Mouse (Mus musculus) liver, postnatal 0 days (tissue): ENCODE results near the gene Myog. TPM values are rescaled to one million over a fixed set of nuclear protein-coding genes. Genes with fewer than 3 reads are reported as not detected.
A peak's percentile ranks its signal among the peaks of the same experiment; 100 is the strongest.

ENCODE experiments used
- ATAC-seq: fragments of 200-750 bp; cut with Nextera tagmentation; 2 replicates; pipeline ENCODE4 v1.8.0; 2017; ENCODE audit warnings: mild to moderate bottlenecking, moderate library complexity
- DNase-seq: peaks from one replicate; pipeline ENCODE4 v3.0.0-alpha.2; 2016
- H3K27ac ChIP-seq: fragments of 300-500 bp; sonication (generic); 2 replicates; pipeline ENCODE4 v1.5.1; 2014; ENCODE audit warnings: antibody characterized with exemption, moderate library complexity, mild to moderate bottlenecking, low read depth
- H3K27me3 ChIP-seq: fragments of 300-500 bp; sonication (generic); 2 replicates; pipeline ENCODE4 v1.6.1; 2014; ENCODE audit warnings: low read length, control low read depth, mixed read lengths; ENCODE audit not compliant: insufficient read depth
- H3K36me3 ChIP-seq: fragments of 300-500 bp; sonication (generic); replicated peaks from 2 replicates; pipeline ENCODE4 v1.6.1; 2014; ENCODE audit warnings: mild to moderate bottlenecking, control low read depth, low read length, moderate library complexity, mixed read lengths; ENCODE audit not compliant: insufficient read depth
- H3K4me1 ChIP-seq: fragments of 300-500 bp; sonication (generic); 2 replicates; pipeline ENCODE4 v1.6.1; 2014; ENCODE audit warnings: antibody characterized with exemption, mild to moderate bottlenecking, control low read depth; ENCODE audit not compliant: insufficient read depth
- H3K4me2 ChIP-seq: fragments of 300-500 bp; sonication (generic); 2 replicates; pipeline ENCODE4 v1.6.1; 2014; ENCODE audit warnings: low read depth, mild to moderate bottlenecking, low read length, moderate library complexity, mixed read lengths
- H3K4me3 ChIP-seq: fragments of 300-500 bp; sonication (generic); 2 replicates; pipeline ENCODE4 v1.5.1; 2014; ENCODE audit warnings: low read depth, low read length
- H3K9ac ChIP-seq: fragments of 300-500 bp; sonication (generic); replicated peaks from 2 replicates; pipeline ENCODE4 v1.6.1; 2014; ENCODE audit warnings: mild to moderate bottlenecking, moderate library complexity
- H3K9me3 ChIP-seq: fragments of 300-500 bp; sonication (generic); 2 replicates; pipeline ENCODE4 v1.6.1; 2016; ENCODE audit warnings: mild to moderate bottlenecking, control low read depth, low read length, mixed read lengths
- CTCF ChIP-seq: sonication (generic); IDR thresholded peaks from 2 replicates; pipeline ENCODE4 v1.5.1; 2016; ENCODE audit warnings: antibody characterized with exemption, low read depth
- EP300 ChIP-seq: IDR thresholded peaks from 2 replicates; pipeline ENCODE4 v1.6.1; 2016; ENCODE audit warnings: antibody characterized with exemption, low read depth, mild to moderate bottlenecking
- WGBS: fragments of 180-500 bp; shearing (Covaris S2); extraction: QIAGEN DNeasy Blood & Tissue Kit; methylation state at CpG from one replicate; pipeline ENCODE4 v1.1.7; 2014; ENCODE audit not compliant: insufficient replicate concordance; 5-methylcytosine and 5-hydroxymethylcytosine counted together
- polyA plus RNA-seq: library from polyadenylated mRNA; unstranded; fragments of >200 nt; fragmentation: Nextera tagmentation; extraction: Ambion mirVana; gene quantifications from 2 replicates; pipeline ENCODE4 v1.2.1, GENCODE M21; 2015

The Myog gene
- polyA plus RNA-seq, 1 experiment from 2014 or later, result not detected

DNA sequence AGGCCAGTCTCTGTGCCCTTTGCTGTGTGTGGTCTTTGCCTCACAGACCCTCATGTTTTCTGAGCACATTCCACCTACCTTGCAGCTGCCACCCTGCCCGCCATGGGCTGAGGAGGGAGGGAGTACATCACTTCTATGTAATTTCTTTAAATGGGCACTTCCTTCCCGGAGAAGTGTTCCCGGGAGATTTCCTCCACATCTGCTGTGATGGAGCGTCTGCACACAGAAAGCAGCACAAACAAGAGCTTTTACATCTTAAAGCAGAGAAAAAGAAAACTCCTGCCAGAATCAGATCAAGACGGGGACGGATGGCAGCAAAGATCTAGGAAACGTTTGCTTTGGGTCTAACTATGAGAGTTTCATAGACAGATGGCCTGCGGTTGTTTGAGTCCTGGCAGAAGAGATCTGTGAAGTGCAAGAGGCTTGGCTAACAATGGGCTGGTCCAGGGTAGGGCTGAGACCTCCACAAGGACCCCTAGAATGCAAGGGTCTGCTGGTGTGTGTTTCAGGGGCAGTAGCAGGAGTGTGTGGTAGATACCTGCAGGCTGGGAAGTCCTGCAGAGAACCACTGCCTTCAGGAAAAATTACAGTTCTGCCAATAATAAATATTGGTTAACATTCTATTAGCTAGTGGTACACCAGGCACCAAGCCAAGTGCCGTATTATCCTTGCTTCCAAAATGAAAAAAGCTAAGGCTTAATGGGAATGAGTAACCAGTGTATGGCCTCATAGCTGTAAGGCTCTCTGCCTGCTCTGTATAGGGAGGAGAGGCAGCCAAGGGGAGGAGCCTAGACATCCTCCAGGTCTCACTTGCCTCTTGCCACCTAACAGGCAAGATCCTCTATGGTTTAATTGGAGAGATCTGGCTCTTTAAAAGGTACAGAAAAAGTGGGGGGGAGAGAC is 16.0 kb upstream of the Myog start:
- Histone ChIP-seq H3K4me1 (no peaks in the 10 kb centered on the region), H3K4me3 (no peak overlapping the region), H3K36me3 (no peaks in the 10 kb centered on the region), H3K4me2 (no peak overlapping the region), H3K27ac (no peak overlapping the region), H3K9ac (no peak overlapping the region), H3K27me3 (no peaks in the 10 kb centered on the region), H3K9me3 (no peaks in the 10 kb centered on the region)
- WGBS, result 70% methylated on average over 9 of the region's 9 CpGs
- no peak for TF ChIP-seq EP300
- TF ChIP-seq CTCF, result no peak
- DNase-seq (no peak), ATAC-seq (no peak)

DNA sequence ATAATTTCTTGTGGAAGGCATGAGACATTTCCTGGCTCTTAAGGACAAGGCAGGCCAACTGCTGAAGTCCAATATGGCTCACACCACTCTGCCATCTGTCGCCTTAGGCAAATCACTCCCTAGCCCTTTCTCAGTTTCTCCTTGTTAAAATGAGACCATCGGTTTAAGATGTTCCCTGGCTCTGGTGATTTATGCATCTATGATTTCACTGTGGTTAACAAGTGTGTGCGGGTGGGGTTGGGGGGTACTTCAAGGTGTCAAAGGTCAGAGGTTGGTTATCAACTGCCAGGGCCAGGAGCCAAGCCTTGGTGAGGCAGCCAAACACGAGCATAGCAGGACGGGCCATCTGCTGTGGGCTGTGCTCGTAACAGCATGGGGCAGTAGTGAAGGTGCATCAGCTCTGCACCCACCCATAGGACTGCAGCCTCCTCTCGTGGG is 15.3 kb upstream of the Myog start:
- Histone ChIP-seq H3K9me3 (no peaks in the 10 kb centered on the region), H3K27ac (no peak overlapping the region), H3K4me2 (no peak overlapping the region), H3K9ac (no peak overlapping the region), H3K4me1 (no peaks in the 10 kb centered on the region), H3K27me3 (no peaks in the 10 kb centered on the region), H3K4me3 (no peak overlapping the region), H3K36me3 (no peaks in the 10 kb centered on the region)
- no peak for TF ChIP-seq CTCF
- no peak for TF ChIP-seq EP300
- WGBS, result 75% methylated on average over 7 of the region's 7 CpGs
- ATAC-seq, result no peak
- DNase-seq, result no peak

DNA sequence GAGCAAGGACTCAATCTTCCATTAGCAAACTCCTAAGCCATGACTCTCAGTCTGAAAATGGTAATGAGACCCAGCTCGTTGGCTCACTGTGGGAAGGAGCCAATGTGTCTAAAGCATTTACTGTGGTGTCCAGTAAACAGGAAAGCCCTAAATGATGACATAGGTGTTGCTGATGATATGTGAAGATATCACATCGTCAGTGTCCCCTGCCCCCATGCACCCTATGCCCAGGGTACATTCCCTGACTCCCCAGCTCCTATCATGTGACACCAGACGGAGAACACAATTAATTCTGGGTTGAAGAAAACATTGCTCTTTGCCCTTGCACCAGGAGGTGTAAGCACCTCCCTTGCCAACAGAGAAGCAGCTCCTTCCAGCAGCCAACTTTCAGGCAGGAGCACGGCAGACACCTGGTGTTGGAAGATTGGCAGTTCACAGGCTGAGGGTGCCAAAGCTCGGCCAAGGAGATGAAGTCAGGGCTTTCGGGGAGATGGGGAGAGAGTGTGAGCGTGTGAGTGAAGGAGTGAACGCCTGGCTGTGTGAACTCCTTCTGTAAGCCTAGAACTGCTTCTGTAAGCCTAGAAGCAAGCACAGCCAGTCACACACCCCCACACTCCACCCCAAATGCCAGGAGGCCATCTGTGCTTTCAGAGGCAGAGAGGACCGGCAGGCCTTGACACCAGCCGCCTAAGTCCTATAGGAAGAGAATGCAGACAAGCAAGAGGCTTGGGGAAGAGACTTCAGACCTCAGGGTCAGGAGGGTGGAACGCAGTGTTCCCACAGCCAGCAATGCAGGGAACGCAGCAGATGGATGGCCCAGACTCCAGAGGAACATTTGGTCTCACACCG is 13.9 kb upstream of the Myog start:
- Histone ChIP-seq H3K9me3 (no peaks in the 10 kb centered on the region), H3K4me3 (no peak overlapping the region), H3K27me3 (no peaks in the 10 kb centered on the region), H3K27ac (no peak overlapping the region), H3K4me2 (no peak overlapping the region), H3K4me1 (no peaks in the 10 kb centered on the region), H3K9ac (no peak overlapping the region), H3K36me3 (no peaks in the 10 kb centered on the region)
- DNase-seq (no peak), ATAC-seq (no peak)
- TF ChIP-seq EP300, result no peak
- no peak for TF ChIP-seq CTCF
- 69% methylated on average over 13 of the region's 13 CpGs for WGBS

DNA sequence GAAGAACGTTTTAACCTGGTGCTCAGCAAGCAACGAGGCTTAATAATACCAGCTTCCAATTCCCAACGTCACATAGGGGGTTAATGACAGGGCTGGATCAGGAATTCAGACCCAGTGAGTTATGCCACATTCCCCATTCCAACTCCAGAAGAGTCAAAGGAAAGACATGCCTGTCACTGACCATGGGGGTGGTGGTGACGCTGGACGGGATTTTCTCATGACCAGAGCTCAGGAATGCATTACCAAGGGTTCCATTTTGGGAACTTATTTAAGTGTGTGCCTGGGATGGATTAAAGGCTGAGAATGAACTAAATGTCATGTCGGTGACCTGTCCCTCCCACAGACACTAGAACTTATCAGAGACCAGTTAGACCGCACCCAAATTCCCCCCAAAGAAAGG is 13.0 kb upstream of the Myog start:
- Histone ChIP-seq H3K4me3 (no peak overlapping the region), H3K4me2 (no peak overlapping the region), H3K9ac (no peak overlapping the region), H3K36me3 (no peaks in the 10 kb centered on the region), H3K27ac (no peak overlapping the region), H3K4me1 (no peaks in the 10 kb centered on the region), H3K9me3 (no peaks in the 10 kb centered on the region), H3K27me3 (no peaks in the 10 kb centered on the region)
- TF ChIP-seq CTCF (no peak), EP300 (no peak)
- WGBS, result 76% methylated on average over 7 of the region's 7 CpGs
- no peak for ATAC-seq
- no peak for DNase-seq

DNA sequence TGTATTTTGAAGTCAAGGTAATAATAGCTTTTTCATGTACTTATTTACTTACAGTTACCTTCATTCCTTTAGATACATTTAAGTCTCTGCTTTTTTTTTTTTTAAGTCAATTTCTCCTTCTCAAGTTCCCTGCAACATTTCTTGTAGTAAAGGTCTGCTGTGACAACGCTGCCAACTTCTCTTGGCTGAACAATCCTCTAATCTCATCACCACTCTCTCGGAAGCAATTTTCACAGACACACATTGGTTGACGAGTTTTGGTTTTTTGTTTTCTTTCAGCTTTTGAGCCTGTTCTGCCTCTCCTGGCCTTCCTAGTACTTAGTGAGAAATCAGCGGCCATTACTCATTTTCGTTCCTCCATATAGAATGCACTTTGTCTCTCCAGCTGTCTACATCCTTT is 9.6 kb upstream of the Myog start:
- H3K27me3 ChIP-seq, result no peaks in the 10 kb centered on the region
- H3K9ac ChIP-seq, result no peak overlapping the region
- no peaks in the 10 kb centered on the region for H3K36me3 ChIP-seq
- DNase-seq (no peak), ATAC-seq (no peak)
- no peak overlapping the region for H3K4me3 ChIP-seq
- TF ChIP-seq EP300, result no peak
- no peak for TF ChIP-seq CTCF
- H3K4me1 ChIP-seq, result no peaks in the 10 kb centered on the region
- no peak overlapping the region for H3K27ac ChIP-seq
- H3K4me2 ChIP-seq, result no peak overlapping the region
- H3K9me3 ChIP-seq, result no peaks in the 10 kb centered on the region
- 78% methylated on average over 5 of the region's 5 CpGs for WGBS

DNA sequence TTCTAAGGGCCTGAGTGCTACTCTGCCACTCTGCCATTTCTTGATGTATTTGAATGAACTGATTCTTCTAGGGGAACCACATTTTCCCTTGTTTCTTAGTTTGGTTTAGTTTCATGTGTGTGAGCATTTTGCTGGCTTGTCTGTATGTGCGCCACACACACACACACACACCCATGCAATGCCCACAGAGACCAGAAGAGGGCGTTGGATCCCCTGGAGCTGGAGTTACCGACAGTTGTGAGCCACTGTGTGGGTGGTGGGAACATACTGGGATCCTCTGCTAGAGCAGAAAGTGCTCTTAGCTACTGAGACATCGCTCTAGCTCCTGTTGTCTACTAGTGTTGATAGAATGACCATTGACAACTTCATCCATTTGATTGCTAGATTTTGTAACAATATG is 8.2 kb upstream of the Myog start:
- no peak overlapping the region for H3K4me3 ChIP-seq
- DNase-seq (no peak), ATAC-seq (no peak)
- WGBS, result 76% methylated on average over 4 of the region's 4 CpGs
- H3K9ac ChIP-seq, result no peak overlapping the region
- no peak overlapping the region for H3K4me2 ChIP-seq
- no peaks in the 10 kb centered on the region for H3K4me1 ChIP-seq
- no peaks in the 10 kb centered on the region for H3K9me3 ChIP-seq
- H3K36me3 ChIP-seq, result no peaks in the 10 kb centered on the region
- TF ChIP-seq EP300, result no peak
- peak; percentile 15; the same call in 1 of the 2 replicates for TF ChIP-seq CTCF
- H3K27me3 ChIP-seq, result no peaks in the 10 kb centered on the region
- no peak overlapping the region for H3K27ac ChIP-seq
